Mouse (Mus musculus) MEL-GATA-1-ER (cell line): Measurements from ENCODE around the gene Slc38a2.

ENCODE experiments used
- DNase-seq: peaks from one replicate; pipeline ENCODE4 v3.0.0-alpha.2; 2012; ENCODE audit warnings: low read depth; ENCODE audit errors: extremely low read depth

Gene Slc38a2

DNA sequence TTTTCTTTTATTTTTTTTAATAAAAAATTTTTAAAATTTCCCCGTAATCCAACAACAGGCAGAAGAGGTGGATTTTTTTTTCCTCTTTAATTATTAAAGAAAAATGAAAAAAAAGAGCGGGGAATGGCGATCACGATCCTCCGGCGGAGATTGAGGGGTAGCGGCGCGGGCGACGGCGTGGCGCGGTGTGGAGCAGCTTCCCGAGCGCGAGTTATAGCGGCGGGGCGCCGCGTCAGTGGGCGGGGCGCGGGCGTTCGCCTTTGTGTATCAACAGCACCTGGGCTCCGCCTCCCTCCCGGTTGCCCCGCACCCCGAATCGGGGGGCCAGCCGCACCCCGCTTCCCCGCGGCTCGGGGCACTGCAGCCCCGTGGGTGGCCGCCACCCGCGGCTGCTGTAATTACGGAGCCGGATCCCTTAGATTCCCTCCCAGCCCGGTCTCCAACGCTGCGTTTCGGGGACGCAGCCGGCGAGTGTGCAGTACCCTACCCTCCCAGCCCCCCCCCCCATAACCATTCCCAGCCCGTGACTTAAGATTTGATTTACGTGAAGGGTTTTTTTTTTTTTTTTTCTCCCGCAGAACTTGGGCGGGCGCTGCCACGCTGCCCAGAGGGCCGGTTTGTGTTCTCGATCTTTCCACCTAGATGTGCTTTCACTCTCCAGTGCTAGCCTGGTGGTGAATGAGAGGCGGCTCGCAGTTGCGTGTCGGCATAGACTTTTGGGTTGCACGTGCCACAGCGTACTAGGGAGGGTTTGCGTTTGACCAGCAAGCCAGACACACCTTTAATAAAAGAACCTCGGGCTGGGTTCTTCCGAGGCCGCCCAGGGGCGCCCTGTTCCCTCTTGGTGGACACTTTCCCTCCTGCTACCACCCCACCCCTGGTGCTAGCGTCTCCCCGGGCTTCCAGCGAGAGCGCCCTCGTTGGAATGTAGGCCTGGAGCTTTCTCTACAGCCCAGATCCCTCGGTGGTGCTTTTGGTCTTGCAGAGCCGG is at the start of gene Slc38a2:
Gene Slc38a2 (minus strand): TSS at position 210 of the 991 bp plus-strand sequence.
- peak; percentile 79 for DNase-seq

DNA sequence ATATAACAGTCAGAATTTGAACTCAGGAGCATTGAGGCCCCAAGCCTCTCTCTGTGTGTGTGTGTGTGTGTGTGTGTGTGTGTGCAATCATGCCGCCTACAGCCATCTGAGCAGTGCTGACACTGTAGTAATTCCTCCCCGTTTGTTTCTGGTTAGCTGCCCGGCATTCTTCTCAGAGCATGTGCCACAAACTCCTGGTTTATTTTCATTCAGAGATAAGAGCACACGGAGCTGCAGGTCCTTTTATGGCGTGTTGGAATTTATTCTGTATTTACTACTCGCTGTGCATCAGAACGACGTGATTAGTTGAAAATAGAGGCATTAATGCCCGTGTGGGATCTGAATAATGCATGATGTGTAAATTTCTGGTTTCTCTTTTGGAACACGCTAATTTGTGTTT is 49.6 kb upstream of the Slc38a2 start:
- no peak for DNase-seq

DNA sequence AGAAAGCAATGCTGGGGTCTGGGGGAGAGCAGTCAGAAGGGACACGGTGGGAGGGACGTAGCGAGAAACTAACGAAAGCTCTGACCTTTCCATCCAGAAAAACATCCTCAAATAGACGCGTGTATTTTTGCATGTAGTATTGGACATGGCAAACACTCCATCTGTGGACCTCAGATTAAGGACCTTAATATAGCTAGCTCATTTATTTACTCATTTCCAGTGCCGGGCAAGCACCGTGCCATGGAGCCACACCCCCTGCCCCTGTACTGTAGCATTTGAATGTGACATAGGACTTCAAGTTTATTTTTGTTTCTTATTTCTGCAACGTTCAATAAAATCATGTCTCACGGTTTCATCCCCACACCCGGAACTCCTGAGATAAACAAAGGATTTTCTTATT is 48.0 kb upstream of the Slc38a2 start:
- DNase-seq = no peak

DNA sequence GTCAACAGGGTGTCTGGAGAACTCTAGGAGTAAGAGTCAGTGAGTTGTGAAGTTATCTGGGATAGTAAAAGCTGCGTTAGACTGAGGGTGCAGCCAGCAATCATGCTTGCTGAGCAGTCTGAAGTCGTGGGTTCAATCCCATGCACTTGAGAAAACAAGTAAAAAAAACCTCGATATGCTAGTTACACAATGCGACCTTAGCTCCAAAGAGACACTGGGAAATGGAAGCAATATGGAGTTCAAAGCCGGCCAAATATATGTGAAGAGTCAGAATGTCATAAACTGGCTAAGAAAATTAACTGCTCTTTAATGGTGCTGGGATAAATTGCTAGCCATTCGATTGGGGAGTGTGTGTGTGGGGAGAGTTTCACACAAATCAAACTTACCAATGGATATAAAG is 47.5 kb upstream of the Slc38a2 start:
- no peak for DNase-seq

DNA sequence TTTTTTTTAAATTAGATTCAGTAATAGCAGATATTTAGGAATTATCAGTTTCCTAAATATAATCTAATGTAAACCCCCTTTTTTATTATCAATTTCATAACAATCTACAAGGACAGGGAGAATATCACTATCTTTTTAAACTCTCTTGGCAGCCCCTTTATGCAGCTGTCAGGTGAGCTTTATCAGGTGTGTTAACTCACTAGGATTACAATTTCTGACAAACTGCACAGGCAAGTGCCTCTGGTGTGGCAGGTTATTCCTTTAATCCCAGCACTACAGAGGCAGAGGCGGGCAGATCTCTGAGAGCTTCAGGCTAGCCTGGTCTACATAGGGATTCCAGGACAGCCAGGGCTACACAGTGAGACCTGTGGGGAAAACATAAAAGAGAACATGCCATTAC is 45.8 kb upstream of the Slc38a2 start:
- no peak for DNase-seq

DNA sequence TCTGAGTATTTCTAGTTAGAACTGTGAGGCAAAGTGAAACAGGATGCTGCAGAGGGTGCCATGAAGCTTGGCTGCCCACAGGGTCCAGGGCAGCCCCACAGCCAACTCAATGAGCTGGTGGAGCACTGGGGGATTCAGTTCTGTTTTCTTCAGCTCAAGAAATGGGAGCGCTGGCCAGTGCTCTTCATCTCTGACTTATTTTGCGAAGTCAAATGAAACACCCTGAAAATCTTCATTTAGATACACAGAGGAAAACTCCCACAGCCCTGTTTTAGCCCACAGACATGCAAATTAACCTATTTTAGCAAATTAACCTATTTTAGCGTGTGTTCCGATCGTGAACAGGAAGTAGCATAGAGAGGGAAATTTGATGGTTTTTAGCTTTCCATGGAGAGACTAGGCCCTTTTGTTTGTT is 45.4 kb upstream of the Slc38a2 start:
- no peak for DNase-seq

DNA sequence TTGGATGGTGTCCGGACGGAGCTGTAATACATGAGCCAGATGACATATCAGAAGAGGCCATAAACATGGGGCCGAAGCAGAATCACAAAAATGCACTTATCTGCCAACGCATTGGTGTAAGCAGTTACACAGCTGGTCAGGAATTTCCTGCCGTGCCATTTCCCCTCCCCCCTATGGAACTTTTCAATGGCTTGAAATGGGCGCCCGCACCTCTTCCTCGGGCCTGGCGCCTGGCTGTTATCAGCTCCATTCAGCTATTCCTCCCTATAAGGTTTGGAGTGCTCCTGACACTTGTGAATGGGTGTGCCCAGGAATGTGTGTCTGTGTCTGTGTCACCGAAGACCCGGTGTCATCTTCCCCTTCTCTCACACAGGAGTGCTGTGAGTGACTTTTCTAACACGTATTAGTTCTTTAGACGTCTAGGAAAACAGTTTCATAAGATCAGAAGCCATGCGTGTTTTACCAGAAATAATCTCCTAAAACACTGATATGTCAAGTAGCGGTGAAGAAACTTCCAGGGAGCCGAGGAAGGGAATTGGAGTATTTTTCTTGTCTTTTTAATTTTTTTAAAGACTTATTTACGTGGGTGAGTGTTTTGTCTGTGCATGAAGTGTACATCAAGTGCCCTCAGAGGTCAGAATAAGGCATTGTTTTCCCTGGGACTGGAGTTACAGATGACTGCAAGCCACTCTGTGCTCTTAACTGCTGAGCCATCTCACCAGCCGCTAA is 44.8 kb upstream of the Slc38a2 start:
- DNase-seq = peak; percentile 83

DNA sequence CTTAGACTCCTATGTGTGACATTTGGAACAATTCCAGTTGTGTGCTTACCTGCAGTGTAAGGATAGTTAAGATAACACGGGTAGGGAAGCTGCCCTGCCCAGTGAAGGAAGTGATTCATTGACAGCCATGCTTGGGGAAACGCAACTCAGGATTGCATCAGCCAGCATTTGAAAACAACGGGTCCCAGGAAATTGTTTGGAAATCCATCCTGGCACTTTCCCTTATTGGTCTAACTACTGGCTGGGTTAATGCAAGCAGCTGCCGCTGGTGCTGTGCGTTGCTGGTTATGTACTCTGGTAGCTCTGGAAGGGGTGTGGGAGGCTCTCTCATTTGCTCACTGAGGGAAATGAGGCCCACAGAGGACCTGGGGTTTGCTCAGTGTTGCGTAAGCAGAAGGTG is 43.7 kb upstream of the Slc38a2 start:
- peak; percentile 71 for DNase-seq

DNA sequence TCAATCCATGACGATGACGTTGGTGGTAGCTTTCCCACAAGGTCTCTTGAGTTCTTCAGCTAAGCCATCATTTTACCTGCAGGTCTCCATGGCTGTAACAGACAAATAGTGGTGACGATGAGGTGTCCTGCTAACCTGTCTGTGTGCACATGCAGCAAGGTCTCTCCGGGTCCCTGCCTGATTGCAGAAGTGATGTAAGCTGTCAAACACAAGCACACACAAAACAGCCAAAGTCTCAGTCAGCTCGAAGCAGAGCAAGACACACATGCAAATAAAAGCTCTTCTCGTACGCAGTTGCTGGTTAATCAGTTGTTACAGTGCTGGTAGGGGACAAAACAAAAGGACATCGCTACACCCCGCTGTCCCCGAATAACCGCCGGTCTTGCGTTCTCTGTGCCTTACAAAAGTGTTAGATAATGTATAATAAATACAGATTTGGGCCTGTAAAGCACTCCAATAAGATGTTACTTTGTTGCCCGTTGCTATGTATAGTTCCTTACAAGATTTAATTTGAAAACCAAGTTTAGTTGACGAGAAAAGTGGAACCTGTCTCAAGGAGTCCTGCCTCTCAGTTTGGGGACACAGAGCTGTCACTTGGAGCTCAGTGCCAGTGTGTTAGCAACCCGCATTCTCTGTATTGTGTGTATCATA is 43.2 kb upstream of the Slc38a2 start:
- DNase-seq = no peak

DNA sequence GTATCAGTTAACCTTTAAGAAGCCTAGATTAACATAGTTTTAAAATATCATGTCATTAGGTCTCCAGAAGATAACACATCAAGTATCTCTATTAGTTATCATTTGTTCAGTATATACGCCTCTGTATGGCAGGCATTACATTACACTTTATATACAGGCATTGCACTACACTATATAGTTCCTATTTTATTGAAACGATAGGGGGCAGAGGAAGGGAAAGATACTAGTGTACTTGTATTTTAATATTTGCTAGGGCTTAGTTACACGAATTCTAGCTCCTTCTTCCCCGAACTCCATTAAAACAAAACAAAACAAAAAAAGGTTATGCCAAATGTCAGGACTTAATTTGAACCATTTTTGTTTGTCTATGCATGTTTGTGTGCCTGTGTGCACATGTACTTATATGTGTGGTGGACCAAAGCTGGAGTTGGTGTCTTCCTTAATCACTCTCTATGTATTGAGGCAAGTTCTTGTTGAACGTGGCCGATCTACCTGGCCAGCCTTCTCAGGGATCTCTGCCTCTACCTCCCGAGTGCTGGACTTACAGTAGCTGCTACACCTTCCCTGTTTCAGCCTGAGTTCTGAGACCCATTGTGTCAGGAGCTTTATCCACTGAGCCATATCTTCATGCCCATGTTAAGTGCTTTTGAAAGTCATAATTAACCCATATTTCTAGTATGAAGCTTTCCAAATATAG is 41.5 kb upstream of the Slc38a2 start:
- peak; percentile 57 for DNase-seq

DNA sequence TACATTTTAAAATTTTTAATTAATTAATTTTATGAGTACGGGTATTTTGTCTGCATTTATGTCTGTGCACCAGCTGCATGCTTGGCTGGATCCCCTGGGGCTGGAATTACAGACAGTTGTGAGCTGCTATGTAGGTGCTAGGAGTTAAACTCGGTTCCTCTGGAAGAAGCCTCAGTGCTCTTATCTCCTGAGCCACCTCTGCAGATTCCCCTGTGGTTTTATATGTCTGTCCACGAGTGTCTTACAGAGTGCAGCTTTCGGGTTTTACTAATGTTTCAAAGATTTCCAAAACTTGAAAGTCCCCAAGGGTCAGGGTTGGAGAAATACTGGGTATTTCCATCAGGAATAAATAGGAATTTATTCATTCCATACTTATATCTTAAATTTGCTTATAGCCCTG is 40.6 kb upstream of the Slc38a2 start:
- peak; percentile 70 for DNase-seq

DNA sequence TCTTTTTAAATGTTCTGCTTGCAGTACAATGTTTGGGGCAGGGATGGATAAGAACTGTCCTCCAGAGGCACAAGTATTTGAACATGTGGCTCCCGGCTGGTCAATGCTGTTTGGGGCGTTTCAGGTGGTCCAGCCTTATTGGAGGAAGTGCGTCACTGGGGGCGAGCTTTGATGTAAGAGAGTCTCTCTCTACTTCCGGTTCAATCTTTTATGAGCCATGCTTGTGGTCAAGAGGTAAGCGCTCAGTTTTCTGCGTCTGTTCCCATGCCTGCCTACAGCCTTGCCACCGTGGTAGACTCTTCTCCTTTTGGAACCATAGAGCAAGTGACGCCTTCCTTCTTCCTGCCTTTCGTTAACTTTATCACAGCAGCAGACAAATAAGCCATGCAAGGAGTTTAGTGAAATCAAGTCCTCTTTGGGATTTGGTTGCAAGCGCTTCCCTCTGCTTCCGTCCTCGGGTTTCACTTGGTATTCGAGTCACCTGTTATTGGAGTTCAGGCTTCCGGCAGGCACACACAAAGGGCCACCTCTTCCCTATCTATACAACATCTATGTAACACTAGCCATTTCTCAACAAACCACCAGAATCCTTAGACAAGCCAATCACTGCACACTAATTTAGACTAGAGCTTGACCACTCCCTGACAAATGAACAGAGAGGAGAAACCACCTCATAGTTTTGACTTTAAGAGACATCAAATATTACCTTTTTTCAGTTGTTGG is 37.3 kb upstream of the Slc38a2 start:
- no peak for DNase-seq

DNA sequence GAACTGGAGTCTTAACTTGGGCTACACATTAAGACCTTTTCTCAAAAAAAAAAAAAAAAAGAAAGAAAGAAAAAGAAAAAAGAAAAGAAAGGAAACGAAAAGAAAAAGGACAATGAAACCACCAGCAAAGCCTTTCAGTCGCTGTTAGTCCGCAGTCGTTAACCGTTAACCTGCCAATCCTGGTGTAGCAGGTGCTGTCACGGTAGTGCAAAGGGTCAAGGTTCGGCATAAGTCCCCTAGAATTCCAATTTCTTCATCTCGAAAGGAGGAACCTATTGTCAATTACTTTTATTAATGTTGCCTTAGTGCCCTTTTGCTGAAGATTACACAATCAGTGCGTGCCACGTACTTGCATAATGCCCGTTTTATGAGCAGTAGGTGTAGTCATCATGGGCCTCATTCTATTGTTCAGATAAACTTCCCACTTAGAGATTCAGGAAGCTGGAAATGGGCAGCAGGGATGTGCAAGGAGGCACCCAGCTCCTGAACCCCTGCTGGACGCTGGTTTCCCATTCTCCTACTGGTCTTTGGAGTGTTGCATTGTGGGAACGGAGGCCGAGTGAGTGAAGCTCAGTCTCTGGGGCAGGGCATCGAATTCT is 36.1 kb upstream of the Slc38a2 start:
- no peak for DNase-seq

DNA sequence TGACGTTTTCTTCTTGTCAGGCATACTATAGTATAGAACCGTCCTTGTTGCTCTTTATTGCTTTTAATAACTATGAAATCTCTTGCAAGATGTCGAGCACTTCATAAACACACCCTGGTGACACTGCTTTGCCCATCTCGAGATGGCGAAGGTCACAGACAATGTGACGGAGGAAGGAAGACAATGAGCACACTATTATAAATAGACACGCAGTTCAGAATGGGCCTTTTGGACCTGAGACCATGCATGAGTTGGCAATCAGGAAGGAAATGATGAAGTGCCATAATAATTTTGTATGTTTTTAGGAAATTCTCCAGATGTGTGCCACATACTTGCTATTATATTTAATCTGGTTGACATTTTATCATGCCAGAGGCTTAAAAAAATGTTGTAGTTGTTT is 34.9 kb upstream of the Slc38a2 start:
- no peak for DNase-seq

DNA sequence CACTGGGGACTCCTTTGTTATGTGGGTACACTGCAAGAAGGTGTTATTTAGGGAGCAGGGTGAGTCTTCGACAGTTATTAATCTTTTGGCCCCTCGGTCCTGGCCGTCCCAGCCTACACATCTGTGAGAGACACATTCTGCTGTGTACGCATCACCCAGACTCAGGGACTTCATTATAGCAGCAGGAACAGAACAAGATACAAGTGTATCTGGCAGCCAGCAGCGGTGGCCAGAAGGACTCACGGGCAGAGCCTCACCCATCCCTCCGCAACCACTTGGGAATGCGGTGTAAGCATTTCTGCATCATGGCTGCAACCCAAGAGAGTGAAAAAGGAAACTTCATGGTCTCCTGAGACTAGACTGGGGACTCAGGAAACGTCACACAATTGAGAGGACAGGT is 30.9 kb upstream of the Slc38a2 start:
- DNase-seq = no peak

DNA sequence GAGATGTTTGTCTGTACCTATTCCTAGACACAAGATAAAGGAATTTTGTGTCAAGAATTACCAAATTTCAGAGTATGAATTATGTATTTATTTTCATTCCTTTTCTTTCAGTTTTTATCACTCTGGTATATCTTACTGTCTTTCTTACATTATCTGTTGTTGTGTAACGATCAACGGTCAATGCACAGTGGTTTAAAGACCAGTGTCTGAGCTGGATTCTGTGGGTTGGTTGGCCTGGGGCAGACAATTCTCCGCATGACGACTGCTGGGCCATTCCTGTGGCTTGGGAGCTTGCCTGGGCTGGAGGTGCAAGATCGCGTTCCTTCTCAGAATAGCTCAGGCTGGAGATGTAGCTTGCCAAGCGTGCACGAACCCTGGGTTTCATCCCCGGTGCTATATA is 30.3 kb upstream of the Slc38a2 start:
- no peak for DNase-seq

DNA sequence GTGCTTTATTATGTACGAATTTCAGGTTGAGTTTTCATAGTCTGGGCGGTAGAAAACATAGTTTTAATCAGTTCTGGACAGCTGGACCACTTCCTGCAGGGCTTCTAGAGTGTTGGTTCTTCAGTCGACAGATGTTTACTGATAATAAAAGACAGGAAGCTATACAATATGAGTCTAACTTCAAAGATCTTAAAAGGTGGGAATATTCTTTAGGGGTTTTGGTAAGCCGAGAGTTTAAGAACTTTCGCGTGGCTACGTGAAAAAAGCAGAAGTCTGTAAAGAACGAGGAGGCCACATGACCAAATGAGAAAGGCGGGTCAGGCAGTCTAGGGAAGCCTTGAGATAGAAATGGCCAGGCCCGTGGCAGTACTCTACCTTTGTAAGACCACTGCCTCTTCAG is 29.5 kb upstream of the Slc38a2 start:
- peak; percentile 99 for DNase-seq

DNA sequence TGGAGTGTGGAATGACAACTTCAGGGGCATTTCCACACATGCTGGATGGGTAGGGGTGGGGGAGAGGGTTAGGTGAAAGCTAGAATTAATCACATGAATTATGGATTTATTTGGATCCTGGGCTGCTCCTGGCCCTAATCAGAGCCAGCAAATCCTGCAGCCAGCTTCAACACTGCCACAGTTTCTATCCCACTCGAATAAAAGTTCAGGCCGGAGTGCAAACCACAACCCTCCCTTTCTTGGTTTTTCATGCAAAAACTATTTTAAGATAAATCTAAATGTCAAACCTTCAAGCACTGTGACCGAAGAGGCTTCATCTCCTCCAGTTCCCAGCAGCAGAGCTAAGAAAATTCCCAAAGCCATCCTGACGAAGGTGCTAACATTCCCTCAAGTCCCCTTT is 28.8 kb upstream of the Slc38a2 start:
- no peak for DNase-seq

DNA sequence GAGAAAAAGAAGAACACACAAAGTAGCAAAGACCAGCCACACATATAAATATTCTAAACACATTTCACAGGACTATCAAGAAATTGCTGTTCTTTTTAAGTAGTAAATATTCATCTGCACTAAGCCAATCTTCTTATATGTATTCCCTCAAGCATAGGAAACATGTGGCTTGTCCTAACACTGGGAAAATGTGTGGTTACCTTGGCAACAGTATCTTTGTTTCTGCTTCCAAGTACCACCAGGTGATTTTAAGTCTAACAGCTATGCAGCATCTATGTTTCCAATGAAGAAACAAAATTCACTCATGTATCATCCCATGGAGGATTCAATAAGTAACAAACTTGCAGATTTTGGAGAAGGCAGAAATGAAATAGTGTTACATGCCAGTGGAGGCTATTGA is 25.0 kb upstream of the Slc38a2 start:
- no peak for DNase-seq

DNA sequence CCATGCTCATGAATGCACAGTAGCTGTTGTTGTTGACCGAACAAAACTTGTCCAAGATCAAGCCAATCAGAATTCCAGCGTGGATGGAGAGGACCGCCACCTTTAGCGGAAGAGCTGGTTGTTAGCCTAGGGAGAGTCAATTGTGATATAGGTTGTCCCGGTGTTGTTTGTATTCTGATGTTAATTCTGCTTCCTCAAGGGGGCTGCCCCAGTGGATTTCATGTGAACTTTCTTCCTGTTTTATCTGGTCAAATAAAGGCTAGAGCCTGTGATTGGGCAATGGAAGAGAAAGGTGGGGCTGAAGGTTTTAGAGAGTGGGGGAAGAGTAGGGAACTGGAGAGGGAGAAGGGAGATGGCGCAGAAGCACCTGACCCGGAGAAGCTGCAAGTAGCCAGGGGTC is 22.7 kb upstream of the Slc38a2 start:
- no peak for DNase-seq
